Comparison of ENCODE assay signal across 21 mouse cellular contexts in genomic region chr8:50665357-50665756, GRCm38 (mm10).
A peak's percentile ranks its signal among the peaks of the same experiment; 100 is the strongest.
DNase-seq lines count a peak whose midpoint lies in the region; ATAC-seq lines count a peak whose summit lies in the region.
"Had no signal": no experiment of that assay in that cellular context is flagged by ENCODE, and none has a peak within 500 bp of the region (broad histone marks: within the 10 kb centered on the region; RNA-seq: fewer than 3 reads in every experiment).

No protein-coding gene starts in this region.

- peak; percentile 92 for ATAC-seq in frontal cortex, adult (ENCODE audit: low TSS enrichment)
- no peak for ATAC-seq in megakaryocyte, adult 5-6 weeks (ENCODE audit: poor library complexity, severe bottlenecking)
- no peak for ATAC-seq in cerebellum, adult (ENCODE audit: insufficient number of reproducible peaks, low FRiP score, low TSS enrichment)
- ATAC-seq: activated CD4-positive, CD25-positive, alpha-beta regulatory T cell, adult 4 months; CD4-positive, CD25-positive, alpha-beta regulatory T cell, adult 4 months; Patski had no signal

- DNase-seq in frontal cortex, postnatal 14 days (ENCODE audit: low spot score in 2 of 2), result no peak
- DNase-seq in brain, adult 2 months (ENCODE audit: low read depth, low spot score), result peak; percentile 12
- DNase-seq in telencephalon, adult 2 months (ENCODE audit: low read depth, low spot score), result peak; percentile 5
- DNase-seq: adrenal gland, adult 2 months; adrenal gland, adult 8-10 months; adrenal gland, postnatal 10 days; adrenal gland, postnatal 14 days; adrenal gland, postnatal 25 days; adrenal gland, postnatal 36 days; B cell, adult 2 months; cerebellum, adult 11 months; cerebellum, adult 11-12 months; cerebellum, adult 18-20 months; cerebellum, adult 2 months; cerebellum, adult 8-10 months had no signal

Comparison
In these comparisons a context has a peak if more than half of its experiments do, and no peak if none do; other contexts are left out.
1. DNase-seq: peak in brain, adult 2 months (single experiment) and telencephalon, adult 2 months (single experiment); none in frontal cortex, postnatal 14 days (0 of 2).